Mouse (Mus musculus) lung, postnatal 10 days (tissue): ENCODE results near the gene Pyurf.

Experiments
- DNase-seq: peaks from one replicate; pipeline ENCODE4 v3.0.0; 2021

Gene Pyurf

GRCm38 (mm10) chr6:57691467-57692261, at the start of gene Pyurf:
TSS of gene Pyurf (minus strand) at chr6:57692078.
- DNase-seq, result peak; percentile 92

DNA sequence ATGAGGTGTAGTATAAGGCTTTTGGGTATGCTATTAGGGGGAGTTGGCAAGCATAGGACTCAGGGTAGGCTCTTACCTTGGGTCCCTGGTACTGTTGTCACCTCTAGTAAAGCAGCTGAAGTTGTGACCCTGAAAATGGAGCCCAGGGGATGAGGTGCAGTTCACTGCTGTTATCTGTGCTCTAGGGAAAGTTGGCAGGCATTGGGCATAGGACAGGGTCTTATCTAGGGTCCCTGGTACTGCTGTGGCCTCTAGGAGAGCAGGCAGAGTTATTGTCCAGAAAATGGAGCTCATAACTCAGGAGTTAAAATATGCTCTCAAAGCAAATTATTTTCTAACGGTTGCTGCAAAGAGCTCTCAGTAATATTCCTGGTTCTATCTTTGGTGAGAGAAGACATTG, 29.5 kb upstream of the Pyurf start:
- no peak for DNase-seq

DNA sequence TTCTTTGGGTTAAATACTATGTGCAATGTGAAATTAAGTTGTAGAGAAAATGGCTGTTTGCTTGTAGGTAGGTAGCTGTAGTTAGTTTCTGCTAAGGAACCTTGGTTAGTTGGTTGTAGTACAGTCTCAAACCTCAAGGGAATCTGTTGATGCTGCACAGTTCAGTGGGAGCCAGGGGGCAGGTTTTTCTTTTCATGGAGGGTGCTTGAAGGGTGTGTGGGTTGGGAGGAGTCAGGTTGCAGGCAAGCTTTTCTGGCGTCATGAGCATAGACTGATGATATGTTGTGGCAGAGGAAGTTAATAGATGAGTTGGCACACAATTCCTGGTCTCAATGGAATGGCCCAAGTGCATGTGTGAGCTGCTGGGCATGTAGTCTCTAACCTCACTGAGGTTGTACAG, 19.8 kb upstream of the Pyurf start:
- DNase-seq, result no peak

GRCm38 (mm10) chr6:57706721-57707120, 14.8 kb upstream of the Pyurf start:
- DNase-seq, result no peak

DNA sequence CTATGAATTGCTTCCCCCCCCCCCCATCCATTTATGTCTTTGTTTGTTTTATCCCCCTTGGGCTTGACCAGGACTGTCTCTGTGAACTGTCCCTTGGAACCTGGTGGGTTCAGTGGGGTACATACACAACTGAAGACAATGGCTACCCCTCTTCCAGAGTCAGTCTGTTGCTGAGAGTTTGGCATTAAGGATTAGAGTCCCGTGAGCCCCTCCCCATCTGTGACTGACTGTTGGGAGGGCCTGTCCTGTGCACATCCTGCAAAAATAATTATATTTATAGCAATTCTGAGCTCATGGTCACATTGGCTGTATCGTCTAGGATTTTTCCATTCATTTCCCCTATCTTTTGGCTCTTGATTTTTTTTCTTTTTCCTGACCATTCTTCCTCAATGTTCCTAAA, 11.8 kb upstream of the Pyurf start:
- peak; percentile 36 for DNase-seq

DNA sequence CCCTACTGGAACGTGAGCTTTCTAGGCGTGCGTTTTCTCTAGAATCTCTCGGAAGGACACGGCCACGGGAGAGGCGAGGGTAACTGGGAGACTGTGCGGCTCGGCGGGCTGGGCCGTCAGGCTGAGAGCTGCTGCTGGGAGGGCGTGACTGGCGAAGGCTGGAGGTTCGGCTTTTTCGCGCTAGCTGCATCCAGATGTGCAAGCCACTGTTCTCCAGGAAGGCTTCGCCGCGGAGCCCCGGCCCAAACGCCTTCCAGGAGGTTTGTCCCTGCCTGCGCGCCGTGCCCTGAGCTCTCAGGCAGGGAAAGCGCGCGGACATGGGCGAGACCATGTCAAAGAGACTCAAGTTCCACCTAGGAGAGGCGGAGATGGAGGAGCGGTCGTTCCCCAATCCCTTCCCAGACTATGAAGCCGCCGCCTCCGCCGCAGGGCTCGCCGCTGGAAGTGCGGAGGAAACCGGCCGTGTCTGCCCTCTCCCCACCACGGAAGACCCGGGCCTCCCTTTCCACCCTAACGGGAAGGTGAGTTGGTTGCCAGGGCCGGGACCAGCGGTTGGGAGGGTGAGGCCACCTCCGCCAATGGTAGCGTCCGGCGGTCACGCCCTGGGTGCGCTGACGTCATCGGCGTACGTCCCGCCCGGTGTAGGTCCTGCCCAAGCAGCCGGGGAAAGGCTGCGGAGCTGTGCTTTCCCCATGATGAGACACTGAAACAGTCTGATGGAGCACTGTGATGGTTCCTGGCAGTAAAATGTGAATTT, 11.0 kb upstream of the Pyurf start:
- peak; percentile 96 for DNase-seq

DNA sequence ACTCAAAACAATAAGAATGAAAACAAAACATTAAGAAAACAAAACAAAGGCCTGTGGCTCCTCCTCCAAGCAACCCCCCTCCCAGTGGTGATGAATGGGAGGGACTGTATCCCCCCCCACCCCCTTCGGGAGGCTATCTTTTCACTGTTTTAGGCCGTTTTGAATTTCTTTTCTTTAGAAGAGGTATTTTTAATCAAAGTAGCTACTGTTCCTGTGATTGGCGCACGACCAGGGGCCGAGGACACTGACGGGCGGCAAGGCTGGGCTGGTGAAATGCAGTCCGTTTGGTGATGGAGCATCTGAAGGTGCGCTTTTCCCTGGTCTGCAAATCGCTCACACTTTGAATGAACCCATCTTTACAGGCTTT, 10.5 kb upstream of the Pyurf start, which contains the start of gene Lancl2:
Gene Lancl2, plus strand, starts transcription at position 165 of the 367 bp plus-strand sequence.
- peak; percentile 30 for DNase-seq

DNA sequence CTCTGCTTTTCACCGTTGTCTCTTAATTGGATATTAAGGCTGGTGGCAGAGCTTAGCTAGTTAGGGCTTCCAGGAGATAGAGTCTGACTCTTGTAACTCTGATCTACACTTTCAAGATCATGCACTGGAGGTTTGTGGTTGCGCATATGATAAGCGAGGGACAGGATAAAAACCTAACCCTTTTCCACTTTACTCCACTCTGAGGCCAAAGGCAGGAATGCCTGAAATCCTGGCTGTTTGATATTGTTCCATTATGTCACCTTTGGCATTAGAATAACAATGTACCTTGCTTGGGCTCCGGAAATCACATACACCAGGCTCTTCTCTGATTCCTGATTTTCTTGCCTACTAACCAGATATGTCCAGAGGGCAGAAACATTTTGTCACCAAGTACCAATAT, 9.8 kb upstream of the Pyurf start:
- DNase-seq, result no peak

- DNase-seq, result no peak
Observed at GRCm38 (mm10) chr6:57693116-57693515, 1.2 kb upstream of the Pyurf start.

- DNase-seq, result no peak
Observed at GRCm38 (mm10) chr6:57684156-57684555, 7.7 kb downstream of the Pyurf start.

DNA sequence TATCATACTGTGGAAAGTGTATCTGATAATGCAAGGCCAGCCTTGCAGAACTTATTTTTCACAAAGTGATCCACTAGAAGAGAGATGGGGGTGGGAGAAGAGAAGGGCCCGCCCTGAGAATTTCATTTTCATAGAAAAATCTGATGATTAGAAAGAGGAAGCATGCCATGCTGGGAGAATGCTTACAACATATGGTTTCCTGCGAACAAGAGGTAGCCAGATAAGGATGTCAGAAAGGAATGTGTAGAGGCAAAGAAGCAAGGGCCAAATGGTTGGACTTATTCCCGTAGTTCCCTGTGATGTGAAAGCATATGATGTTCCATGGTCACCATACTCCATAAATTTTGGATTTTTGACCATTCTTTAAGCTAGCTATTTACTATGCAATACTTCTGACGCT, 30.6 kb downstream of the Pyurf start:
- no peak for DNase-seq

DNA sequence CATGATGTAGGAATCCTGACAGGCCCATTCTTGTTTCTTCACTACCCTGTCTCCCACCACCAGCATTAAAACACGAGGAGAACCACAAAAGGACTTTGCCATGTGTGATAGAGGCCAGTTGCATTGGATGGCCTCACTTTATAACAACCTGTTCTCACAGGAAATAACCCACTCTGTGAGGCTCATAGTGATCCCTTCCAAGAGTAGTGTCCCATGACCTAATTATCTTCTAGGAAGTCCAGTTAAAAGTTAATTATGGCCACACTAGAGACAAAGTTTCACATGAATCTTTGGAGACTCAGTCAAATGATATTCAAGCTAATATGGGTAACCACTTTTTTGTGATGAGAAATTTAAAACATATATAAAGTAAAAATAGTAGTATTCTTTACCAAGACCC, 44.6 kb downstream of the Pyurf start:
- DNase-seq, result no peak

DNA sequence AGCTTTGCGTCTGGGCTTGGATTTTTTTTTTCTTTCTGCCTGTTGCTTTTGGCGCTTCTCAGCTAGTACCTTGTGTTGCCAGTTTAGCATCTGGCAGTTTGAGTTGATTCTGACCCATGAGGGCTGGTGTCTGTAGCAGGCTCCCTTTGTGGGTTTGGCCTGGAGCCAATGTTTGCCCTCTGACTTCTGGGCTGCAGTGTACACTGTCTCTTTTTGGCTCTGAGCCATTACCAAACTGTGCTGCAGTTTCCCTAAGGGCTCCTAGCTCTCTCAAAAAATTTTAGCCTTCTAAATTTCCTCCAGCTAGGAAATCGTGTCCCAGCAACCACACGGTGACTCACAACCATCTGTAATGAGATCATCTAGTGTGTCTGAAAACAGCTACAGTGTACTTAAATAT, 50.1 kb downstream of the Pyurf start:
- peak; percentile 55 for DNase-seq

- DNase-seq, result no peak
Observed at GRCm38 (mm10) chr6:57639531-57639930, 52.3 kb downstream of the Pyurf start.
